Mouse (Mus musculus): ENCODE data around the gene Ankrd63.
"Not testable (repeated sequence)": the region's sequence is repeated elsewhere in the genome, so short reads cannot be mapped to it uniquely, and the experiment has no call there.

The Ankrd63 gene

GRCm38 (mm10) chr2:118662902-118663803, 40.6 kb downstream of the Ankrd63 start, which contains the start of gene Pak6:
Pak6 (plus strand) TSS chr2:118663303.
- DNase-seq (ENCODE audit: extremely low spot score, low spot score), result no peak

- no peak for DNase-seq (ENCODE audit: extremely low spot score, low spot score)
Observed at GRCm38 (mm10) chr2:118661891-118662290, 41.9 kb downstream of the Ankrd63 start.

GRCm38 (mm10) chr2:118659998-118660452, 43.7 kb downstream of the Ankrd63 start:
- DNase-seq (ENCODE audit: extremely low spot score, low spot score), result peak; percentile 55

GRCm38 (mm10) chr2:118659493-118659892, 44.3 kb downstream of the Ankrd63 start:
- no peak for DNase-seq (ENCODE audit: extremely low spot score, low spot score)

GRCm38 (mm10) chr2:118659077-118659476, 44.7 kb downstream of the Ankrd63 start:
- no peak for DNase-seq (ENCODE audit: extremely low spot score, low spot score)

GRCm38 (mm10) chr2:118658457-118658856, 45.3 kb downstream of the Ankrd63 start:
- no peak for DNase-seq (ENCODE audit: extremely low spot score, low spot score)

- no peak for DNase-seq (ENCODE audit: extremely low spot score, low spot score)
Observed at GRCm38 (mm10) chr2:118656688-118657281, 47.0 kb downstream of the Ankrd63 start.

- not testable (repeated sequence) for DNase-seq (ENCODE audit: extremely low spot score, low spot score)
Observed at GRCm38 (mm10) chr2:118650697-118651096, 53.1 kb downstream of the Ankrd63 start.
